Mouse (Mus musculus) liver, postnatal 0 days (tissue): ENCODE measurements at regions not wholly inside any gene's neighbourhood (a gene's known extent, or its start where the extent isn't known, plus 50 kb on each side); places are given as distances from the start of the nearest gene placed in this dataset.

Experiments
- CTCF ChIP-seq: sonication (generic); IDR thresholded peaks from 2 replicates; pipeline ENCODE4 v1.5.1; 2016; ENCODE audit warnings: antibody characterized with exemption, low read depth
- EP300 ChIP-seq: IDR thresholded peaks from 2 replicates; pipeline ENCODE4 v1.6.1; 2016; ENCODE audit warnings: antibody characterized with exemption, low read depth, mild to moderate bottlenecking

DNA sequence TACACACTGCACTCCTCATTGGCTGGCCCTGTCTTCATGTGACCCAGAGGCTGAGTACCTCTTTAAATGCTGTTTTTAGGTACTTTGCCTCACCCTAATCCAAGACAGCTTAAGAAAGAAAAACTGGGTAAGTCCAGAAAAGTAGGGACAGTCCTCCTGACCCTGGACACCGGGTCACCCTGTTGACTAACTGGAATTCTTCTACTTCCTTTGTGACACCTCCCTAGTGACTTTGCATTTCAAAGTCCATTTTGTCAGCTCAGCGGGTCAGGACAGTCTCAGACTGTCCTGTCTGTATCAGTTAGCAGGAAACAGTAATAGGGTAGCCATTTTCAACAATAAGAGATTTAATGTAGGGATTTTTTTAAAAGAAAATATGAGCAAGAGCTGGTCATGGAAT is 180.8 kb downstream of the Rplp1 start:
- TF ChIP-seq CTCF (no peak), EP300 (no peak)
